Mouse (Mus musculus): Measurements from ENCODE around the gene Hist1h2af. TPM values are rescaled to one million over a fixed set of nuclear protein-coding genes. Genes with fewer than 3 reads are reported as not detected.
"Not testable (repeated sequence)": the region's sequence is repeated elsewhere in the genome, so short reads cannot be mapped to it uniquely, and the experiment has no call there.

Hist1h2af gene
- polyA plus RNA-seq, 1 experiment: 151 TPM

GRCm38 (mm10) chr13:23542999-23543607, 9.4 kb downstream of the Hist1h2af start, which contains the start of gene Hist1h2bh:
Gene Hist1h2bh (minus strand): TSS chr13:23543392.
- not testable (repeated sequence) for H3K4me1 ChIP-seq (ENCODE audit: control insufficient read depth, insufficient read depth, low read length)
- H3K27ac ChIP-seq (ENCODE audit: control insufficient read depth, insufficient read depth, low read depth, low read length, poor library complexity): peak within 1 kb of the TSS; percentile 98
- peak; percentile 92 for TF ChIP-seq POLR2A (IDR thresholded peaks at IDR 0.05; ENCODE audit: borderline replicate concordance, control insufficient read depth, low read depth, low read length)
- under 1% methylated on average over 42 of the region's 42 CpGs for WGBS
- peak within 1 kb of the TSS; percentile 78 for H3K4me3 ChIP-seq (replicated peaks; ENCODE audit: control insufficient read depth, low read depth, low read length)

DNA sequence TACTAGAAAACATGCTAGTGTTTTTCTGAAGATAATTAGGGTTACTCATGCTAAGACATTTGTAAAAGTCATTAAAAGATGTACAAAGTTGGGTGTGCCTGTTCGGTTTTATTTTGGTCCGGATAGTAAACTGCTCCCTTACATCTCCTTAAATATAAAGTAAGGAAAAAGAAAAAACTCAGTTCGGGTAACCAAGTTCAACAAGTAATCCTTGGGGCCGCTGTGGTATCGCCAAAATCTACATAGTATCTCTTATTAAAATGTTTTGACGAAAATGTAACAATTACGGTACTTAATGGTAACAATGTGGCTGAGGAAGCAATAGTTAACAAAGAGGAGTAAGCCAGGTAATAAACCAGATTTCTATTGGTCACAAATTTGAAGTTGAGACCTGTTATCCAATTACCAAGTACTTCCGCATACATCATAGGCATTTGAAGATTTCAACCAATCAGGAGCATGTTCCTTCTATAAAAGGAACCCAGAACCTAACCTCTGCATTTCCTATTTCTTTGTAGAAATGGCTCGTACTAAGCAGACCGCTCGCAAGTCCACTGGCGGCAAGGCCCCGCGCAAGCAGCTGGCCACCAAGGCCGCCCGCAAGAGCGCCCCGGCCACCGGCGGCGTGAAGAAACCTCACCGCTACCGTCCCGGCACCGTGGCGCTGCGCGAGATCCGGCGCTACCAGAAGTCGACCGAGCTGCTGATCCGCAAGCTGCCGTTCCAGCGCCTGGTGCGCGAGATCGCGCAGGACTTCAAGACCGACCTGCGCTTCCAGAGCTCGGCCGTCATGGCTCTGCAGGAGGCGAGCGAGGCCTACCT, 10.5 kb downstream of the Hist1h2af start, which contains the start of gene Hist1h3f:
Gene Hist1h3f, plus strand, starts transcription at position 88 of the 822 bp plus-strand sequence.
- Histone ChIP-seq H3K4me1 (ENCODE audit: control insufficient read depth, insufficient read depth, low read length) (no peaks in the 10 kb centered on the region), H3K4me3 (replicated peaks; ENCODE audit: control insufficient read depth, low read depth, low read length) (peak within 1 kb of the TSS; percentile 78), H3K27ac (ENCODE audit: control insufficient read depth, insufficient read depth, low read depth, low read length, poor library complexity) (peak within 1 kb of the TSS; percentile 98)
- TF ChIP-seq CTCF (IDR thresholded peaks at IDR 0.05; ENCODE audit: control insufficient read depth, insufficient read depth, low read length) (no peak), POLR2A (IDR thresholded peaks at IDR 0.05; ENCODE audit: borderline replicate concordance, control insufficient read depth, low read depth, low read length) (peak; percentile 96)
- under 1% methylated on average over 32 of the region's 45 CpGs for WGBS

GRCm38 (mm10) chr13:23544787-23545120, 11.0 kb downstream of the Hist1h2af start:
- WGBS: 1% methylated on average over 11 of the region's 14 CpGs

DNA sequence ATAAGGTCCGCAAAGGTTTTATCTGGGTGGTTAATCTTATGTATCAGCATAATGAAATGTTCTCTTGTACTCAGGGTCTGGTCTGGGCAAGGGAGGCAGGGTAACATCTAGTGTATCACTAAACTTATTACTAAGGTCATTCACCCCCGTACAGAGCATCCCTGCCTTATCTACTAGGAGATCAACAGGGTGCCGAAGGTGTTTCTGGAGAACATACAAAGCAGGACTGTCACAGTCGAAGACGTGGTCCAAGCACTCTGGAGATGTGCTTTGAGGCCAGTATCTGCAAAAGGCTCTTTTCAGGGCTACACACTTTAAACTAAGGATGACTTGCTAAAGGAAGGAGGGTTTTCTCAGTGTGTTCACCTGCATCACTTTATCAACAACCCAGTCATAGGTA, 13.0 kb downstream of the Hist1h2af start:
- 84% methylated on average over 5 of the region's 5 CpGs for WGBS
- Histone ChIP-seq H3K27ac (ENCODE audit: control insufficient read depth, insufficient read depth, low read depth, low read length, poor library complexity) (no peak overlapping the region), H3K4me3 (replicated peaks; ENCODE audit: control insufficient read depth, low read depth, low read length) (no peak overlapping the region), H3K4me1 (ENCODE audit: control insufficient read depth, insufficient read depth, low read length) (no peaks in the 10 kb centered on the region)
- TF ChIP-seq POLR2A (IDR thresholded peaks at IDR 0.05; ENCODE audit: borderline replicate concordance, control insufficient read depth, low read depth, low read length): no peak
- no peak for TF ChIP-seq CTCF (IDR thresholded peaks at IDR 0.05; ENCODE audit: control insufficient read depth, insufficient read depth, low read length)

More at GRCm38 (mm10) chr13:23544787-23545120, 11.0 kb downstream of the Hist1h2af start:
- Histone ChIP-seq H3K27ac (ENCODE audit: control insufficient read depth, insufficient read depth, low read depth, low read length, poor library complexity) (peak overlapping the region; percentile 97), H3K4me3 (replicated peaks; ENCODE audit: control insufficient read depth, low read depth, low read length) (peak overlapping the region; percentile 37)
- not testable (repeated sequence) for H3K4me1 ChIP-seq (ENCODE audit: control insufficient read depth, insufficient read depth, low read length)

- no peaks in the 10 kb centered on the region for H3K4me1 ChIP-seq (ENCODE audit: control insufficient read depth, insufficient read depth, low read length)
- WGBS: 6% methylated on average over 3 of the region's 3 CpGs
- peak overlapping the region; percentile 96 for H3K27ac ChIP-seq (ENCODE audit: control insufficient read depth, insufficient read depth, low read depth, low read length, poor library complexity)
- TF ChIP-seq POLR2A (IDR thresholded peaks at IDR 0.05; ENCODE audit: borderline replicate concordance, control insufficient read depth, low read depth, low read length) (no peak), CTCF (IDR thresholded peaks at IDR 0.05; ENCODE audit: control insufficient read depth, insufficient read depth, low read length) (no peak)
- peak overlapping the region; percentile 64 for H3K4me3 ChIP-seq (replicated peaks; ENCODE audit: control insufficient read depth, low read depth, low read length)
These were observed 17.0 kb downstream of the Hist1h2af start for GRCm38 (mm10) chr13:23550761-23551145.

- Histone ChIP-seq H3K27ac (ENCODE audit: control insufficient read depth, insufficient read depth, low read depth, low read length, poor library complexity) (peak within 1 kb of the TSS; percentile 96), H3K4me3 (replicated peaks; ENCODE audit: control insufficient read depth, low read depth, low read length) (peak within 1 kb of the TSS; percentile 64)
- WGBS: under 1% methylated on average over 47 of the region's 47 CpGs
- not testable (repeated sequence) for H3K4me1 ChIP-seq (ENCODE audit: control insufficient read depth, insufficient read depth, low read length)
- TF ChIP-seq CTCF (IDR thresholded peaks at IDR 0.05; ENCODE audit: control insufficient read depth, insufficient read depth, low read length) (peak; percentile 31; the same call in 1 of the 2 replicates), POLR2A (IDR thresholded peaks at IDR 0.05; ENCODE audit: borderline replicate concordance, control insufficient read depth, low read depth, low read length) (peak; percentile 99)
These were observed 17.6 kb downstream of the Hist1h2af start, which contains the start of gene Hist1h4f for GRCm38 (mm10) chr13:23551146-23551834. Gene Hist1h4f (minus strand): TSS chr13:23551648.

- no peak for TF ChIP-seq POLR2A (IDR thresholded peaks at IDR 0.05; ENCODE audit: borderline replicate concordance, control insufficient read depth, low read depth, low read length)
- TF ChIP-seq CTCF (IDR thresholded peaks at IDR 0.05; ENCODE audit: control insufficient read depth, insufficient read depth, low read length): no peak
- Histone ChIP-seq H3K4me1 (ENCODE audit: control insufficient read depth, insufficient read depth, low read length) (no peaks in the 10 kb centered on the region), H3K27ac (ENCODE audit: control insufficient read depth, insufficient read depth, low read depth, low read length, poor library complexity) (peak overlapping the region; percentile 45; the same call in 1 of the 2 replicates), H3K4me3 (replicated peaks; ENCODE audit: control insufficient read depth, low read depth, low read length) (no peak overlapping the region)
- 45% methylated on average over 8 of the region's 8 CpGs for WGBS
These were observed 18.5 kb downstream of the Hist1h2af start for GRCm38 (mm10) chr13:23551931-23552914.

All from bone marrow, adult 2 months (tissue).